Mouse (Mus musculus) 3T3-L1 (cell line): Measurements from ENCODE around the gene Car8.
A peak's percentile ranks its signal among the peaks of the same experiment; 100 is the strongest.
"Not testable (repeated sequence)": the region's sequence is repeated elsewhere in the genome, so short reads cannot be mapped to it uniquely, and the experiment has no call there.

Experiments used
- DNase-seq: peaks from one replicate; pipeline ENCODE4 v3.0.0-alpha.2; 2015; ENCODE audit warnings: low read depth, low spot score

Gene Car8

GRCm38 (mm10) chr4:8205089-8205649 lies 33.7 kb downstream of the Car8 start:
- DNase-seq, result no peak

- no peak for DNase-seq
Observed at GRCm38 (mm10) chr4:8203367-8203766, 35.5 kb downstream of the Car8 start.

GRCm38 (mm10) chr4:8201631-8202030 lies 37.2 kb downstream of the Car8 start:
- DNase-seq, result no peak

- DNase-seq, result peak; percentile 65
Observed at GRCm38 (mm10) chr4:8200081-8200480, 38.8 kb downstream of the Car8 start.

GRCm38 (mm10) chr4:8198033-8198432 lies 40.8 kb downstream of the Car8 start:
- no peak for DNase-seq

- DNase-seq, result peak; percentile 64
Observed at GRCm38 (mm10) chr4:8190441-8190840, 48.4 kb downstream of the Car8 start.

- DNase-seq, result no peak
Observed at GRCm38 (mm10) chr4:8186921-8187687, 51.7 kb downstream of the Car8 start.

GRCm38 (mm10) chr4:8180576-8180975 lies 58.3 kb downstream of the Car8 start:
- DNase-seq, result no peak

- no peak for DNase-seq
Observed at GRCm38 (mm10) chr4:8154589-8155198, 84.1 kb downstream of the Car8 start.

- not testable (repeated sequence) for DNase-seq
Observed at GRCm38 (mm10) chr4:8153926-8154325, 84.9 kb downstream of the Car8 start.

GRCm38 (mm10) chr4:8137403-8137802 lies 101.4 kb downstream of the Car8 start:
- DNase-seq, result no peak

- no peak for DNase-seq
Observed at GRCm38 (mm10) chr4:8132024-8132423, 106.8 kb downstream of the Car8 start.

- no peak for DNase-seq
Observed at GRCm38 (mm10) chr4:8113558-8113957, 125.3 kb downstream of the Car8 start.

- DNase-seq, result no peak
Observed at GRCm38 (mm10) chr4:8111891-8112290, 127.0 kb downstream of the Car8 start.

- no peak for DNase-seq
Observed at GRCm38 (mm10) chr4:8109906-8110567, 128.8 kb downstream of the Car8 start.

- no peak for DNase-seq
Observed at GRCm38 (mm10) chr4:8101466-8101865, 137.4 kb downstream of the Car8 start.

- no peak for DNase-seq
Observed at GRCm38 (mm10) chr4:8098084-8098483, 140.8 kb downstream of the Car8 start.

- DNase-seq, result no peak
Observed at GRCm38 (mm10) chr4:8097683-8098082, 141.2 kb downstream of the Car8 start.

GRCm38 (mm10) chr4:8093566-8093965 lies 145.3 kb downstream of the Car8 start:
- DNase-seq, result not testable (repeated sequence)
